Mouse (Mus musculus) heart, postnatal 25 days (tissue): Measurements from ENCODE around the gene Mog. TPM values are rescaled to one million over a fixed set of nuclear protein-coding genes. Genes with fewer than 3 reads are reported as not detected.

ENCODE experiments used
- DNase-seq: peaks from one replicate; pipeline ENCODE4 v3.0.0; 2022; ENCODE audit warnings: low spot score
- intact Hi-C: fragments of 180-260 bp; cut with DNase I; formaldehyde crosslinking; loops from one replicate; pipeline ENCODE4 v1.15.1; 2025
- total RNA-seq, 2 experiments: library from RNA; stranded (reverse); gene quantifications; 2 replicates each; pipeline ENCODE4 v1.2.3; 2021

Mog gene
- not detected for total RNA-seq

GRCm38 (mm10) chr17:37022628-37023576, at the start of gene Mog:
Gene Mog, minus strand, starts transcription at chr17:37023398.
- no peak for DNase-seq
- intact Hi-C loops: no loop called here

- intact Hi-C loops: no loop called here
- DNase-seq: no peak
These were observed 49.6 kb upstream of the Mog start for GRCm38 (mm10) chr17:37072730-37073276.

DNA sequence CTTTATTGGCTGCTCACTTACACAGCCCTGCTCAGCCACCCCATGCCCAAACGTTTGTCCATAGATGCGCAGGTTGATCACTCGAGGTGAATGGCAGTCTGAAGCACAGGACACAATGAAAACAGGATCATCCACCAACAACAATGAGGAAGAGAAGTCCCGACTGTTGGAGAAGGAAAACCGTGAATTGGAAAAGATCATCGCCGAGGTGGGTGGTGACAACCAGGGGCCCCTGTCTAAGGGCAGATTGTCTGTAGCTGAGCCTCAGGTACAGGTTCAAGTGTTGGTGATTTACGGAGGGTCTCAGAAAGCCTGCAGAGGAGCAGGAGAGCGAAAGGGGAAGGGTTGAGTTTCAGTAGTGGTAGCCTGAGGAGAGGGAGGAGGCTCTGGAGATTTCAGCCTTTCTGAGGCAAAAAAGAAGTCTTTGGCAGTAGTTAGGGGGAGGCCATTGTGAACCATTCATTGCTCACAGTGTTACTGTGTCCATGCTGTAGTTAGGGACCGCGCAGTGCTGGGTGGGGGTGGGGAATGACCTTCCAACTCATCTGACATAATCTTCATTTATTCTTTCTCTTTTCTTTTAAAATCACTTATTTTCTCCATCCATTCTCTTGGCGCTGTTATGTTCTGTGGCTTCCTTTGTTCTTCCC, 49.0 kb upstream of the Mog start:
- intact Hi-C loops: no loop called here
- DNase-seq: no peak

DNA sequence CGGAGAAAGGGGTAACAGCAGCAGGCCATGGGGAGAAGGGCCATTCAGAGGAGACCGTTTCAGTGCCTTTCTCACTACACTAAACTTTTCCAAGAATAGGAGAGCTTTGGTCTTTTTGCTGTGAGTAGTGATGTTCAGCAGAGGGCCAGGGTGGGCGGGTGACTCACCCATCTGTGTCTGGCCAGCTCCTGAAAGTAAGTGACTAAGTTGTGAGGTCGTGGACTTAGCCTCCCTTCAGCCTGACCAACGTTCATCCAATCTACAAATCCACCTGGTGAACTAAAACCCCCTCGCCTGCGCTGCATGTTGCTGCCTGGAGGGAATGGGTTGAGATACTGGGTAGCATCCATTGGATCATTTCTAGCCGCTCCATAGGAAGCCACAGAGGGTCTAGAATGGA, 46.9 kb upstream of the Mog start:
- intact Hi-C loops: no loop called here
- DNase-seq: no peak

DNA sequence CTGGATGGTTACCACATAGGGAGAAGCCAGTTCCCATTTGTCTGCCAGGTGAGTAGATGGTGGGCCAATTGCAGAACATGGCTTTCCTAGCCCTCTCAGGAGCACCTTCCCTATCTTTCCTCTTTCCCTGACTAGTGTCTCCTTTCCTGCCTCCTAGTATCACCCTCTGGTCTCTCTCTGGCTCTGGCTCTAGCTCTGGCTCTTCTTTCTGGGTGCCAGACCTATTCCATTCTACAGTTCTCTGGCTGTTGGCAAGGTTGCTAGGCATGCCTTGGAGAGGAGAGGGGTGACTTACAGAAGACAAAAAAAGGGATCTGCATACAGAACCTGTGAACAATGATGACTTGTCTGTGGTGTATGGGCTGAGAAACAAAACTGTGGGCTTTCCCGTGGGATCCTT, 44.7 kb upstream of the Mog start:
- intact Hi-C loops: no loop called here
- DNase-seq: no peak

- no peak for DNase-seq
- intact Hi-C loops: no loop called here
These were observed 42.8 kb upstream of the Mog start for GRCm38 (mm10) chr17:37065993-37066392.

GRCm38 (mm10) chr17:37063686-37064495, 40.7 kb upstream of the Mog start:
- DNase-seq: no peak
- intact Hi-C loops: no loop called here

GRCm38 (mm10) chr17:37063063-37063462, 39.9 kb upstream of the Mog start:
- intact Hi-C loops: no loop called here
- no peak for DNase-seq

- DNase-seq: no peak
- intact Hi-C loops: no loop called here
These were observed 39.0 kb upstream of the Mog start for GRCm38 (mm10) chr17:37062101-37062641.

GRCm38 (mm10) chr17:37061435-37061834, 38.2 kb upstream of the Mog start:
- intact Hi-C loops: no loop called here
- DNase-seq: no peak

GRCm38 (mm10) chr17:37056957-37057356, 33.8 kb upstream of the Mog start:
- DNase-seq: no peak
- intact Hi-C loops: no loop called here

- intact Hi-C loops: no loop called here
- no peak for DNase-seq
These were observed 28.5 kb upstream of the Mog start for GRCm38 (mm10) chr17:37051745-37052144.

DNA sequence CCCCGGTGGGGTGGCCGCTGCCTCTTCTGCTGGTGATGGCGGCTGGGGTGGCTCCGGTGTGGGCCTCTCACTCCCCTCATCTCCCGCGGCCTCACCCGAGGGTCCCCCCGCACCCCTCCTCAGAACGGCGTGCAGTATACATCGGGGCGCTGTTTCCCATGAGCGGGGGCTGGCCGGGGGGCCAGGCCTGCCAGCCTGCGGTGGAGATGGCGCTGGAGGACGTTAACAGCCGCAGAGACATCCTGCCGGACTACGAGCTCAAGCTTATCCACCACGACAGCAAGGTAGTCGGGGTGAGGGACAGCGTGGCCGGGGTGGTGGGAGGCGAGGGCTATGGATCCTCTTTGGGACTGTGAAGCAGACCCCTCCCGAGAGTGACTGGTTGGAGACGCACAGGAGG, 27.7 kb upstream of the Mog start:
- intact Hi-C loops: no loop called here
- no peak for DNase-seq

DNA sequence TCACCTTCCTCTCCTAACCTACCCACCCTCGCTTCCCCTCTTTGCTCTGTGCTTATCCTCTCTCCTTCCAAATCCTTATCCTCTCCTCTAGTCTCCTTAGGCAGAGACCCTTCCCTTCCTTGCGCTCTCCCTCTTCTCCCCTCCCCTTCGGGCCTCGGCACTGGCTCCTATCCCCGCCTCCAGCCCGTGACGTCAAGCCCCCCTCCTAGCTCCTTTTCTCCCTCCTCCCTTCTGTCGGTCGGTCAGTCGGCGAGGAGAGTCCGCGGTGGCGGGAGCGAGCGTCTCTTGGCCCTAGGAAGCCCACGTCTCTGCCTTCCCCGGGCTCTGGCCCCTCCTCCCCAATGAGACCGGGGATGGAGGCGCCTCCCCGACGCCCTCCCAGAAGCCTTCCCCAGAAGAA, 27.2 kb upstream of the Mog start:
- intact Hi-C loops: no loop called here
- DNase-seq: peak; percentile 68

DNA sequence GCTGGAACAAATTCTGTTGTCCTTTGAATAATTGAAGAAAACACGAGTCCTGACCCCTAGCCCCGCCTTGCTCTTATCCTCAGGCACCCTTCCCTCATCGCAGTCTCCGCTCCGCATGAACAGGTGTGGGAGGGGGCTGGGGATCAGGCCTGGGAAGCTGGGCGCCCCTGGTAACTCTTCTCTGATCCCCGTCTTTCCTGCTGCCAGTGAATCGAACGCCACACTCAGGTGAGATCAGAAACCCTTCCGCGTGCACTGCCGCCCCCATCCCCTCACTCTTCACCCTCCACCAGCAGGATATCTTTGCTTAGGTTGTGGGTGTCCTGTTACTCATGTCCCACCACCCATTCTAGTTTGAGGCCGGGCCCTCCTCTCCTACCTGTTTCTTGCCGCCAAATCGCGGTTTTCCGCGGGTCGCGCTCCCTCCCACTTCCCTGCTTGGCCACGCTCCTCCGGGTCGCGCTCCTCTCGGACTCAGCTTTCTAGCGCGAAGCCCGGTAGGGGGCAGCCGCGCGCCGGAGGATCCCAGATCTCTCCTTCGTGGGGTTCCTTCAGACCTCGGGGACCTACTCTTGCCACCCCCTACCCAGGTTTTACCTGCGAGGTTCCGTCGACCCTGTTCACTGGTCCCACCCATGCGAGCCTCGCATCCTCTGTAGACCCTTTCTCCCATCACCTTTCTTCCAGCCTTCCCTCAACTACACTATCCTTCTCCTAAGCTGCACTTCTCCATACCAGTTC, 26.5 kb upstream of the Mog start:
- intact Hi-C loops: loop anchor here (5.0 kb wide), 4 partner anchors 47 to 227 kb away; partner anchors contain the start of genes Trim40, Zfp57, Znrd1 and Znrd1as
- peak; percentile 20 for DNase-seq

DNA sequence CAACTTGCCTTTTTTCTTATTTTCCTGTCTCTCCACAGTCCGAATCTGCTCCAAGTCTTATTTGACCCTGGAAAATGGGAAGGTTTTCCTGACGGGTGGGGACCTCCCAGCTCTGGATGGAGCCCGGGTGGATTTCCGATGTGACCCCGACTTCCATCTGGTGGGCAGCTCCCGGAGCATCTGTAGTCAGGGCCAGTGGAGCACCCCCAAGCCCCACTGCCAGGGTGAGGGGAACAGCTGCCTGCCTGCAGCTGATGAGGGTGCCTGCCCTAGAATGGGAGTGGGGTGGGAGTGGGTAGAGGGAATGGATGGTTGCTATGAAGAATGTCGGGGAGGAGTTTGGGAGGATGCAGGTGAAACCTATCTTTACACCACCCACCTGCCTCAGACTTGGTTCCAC, 25.2 kb upstream of the Mog start:
- intact Hi-C loops: loop anchor here (5.0 kb wide), 4 partner anchors 46 to 226 kb away; partner anchors contain the start of genes Trim40, Zfp57, Znrd1 and Znrd1as
- no peak for DNase-seq

DNA sequence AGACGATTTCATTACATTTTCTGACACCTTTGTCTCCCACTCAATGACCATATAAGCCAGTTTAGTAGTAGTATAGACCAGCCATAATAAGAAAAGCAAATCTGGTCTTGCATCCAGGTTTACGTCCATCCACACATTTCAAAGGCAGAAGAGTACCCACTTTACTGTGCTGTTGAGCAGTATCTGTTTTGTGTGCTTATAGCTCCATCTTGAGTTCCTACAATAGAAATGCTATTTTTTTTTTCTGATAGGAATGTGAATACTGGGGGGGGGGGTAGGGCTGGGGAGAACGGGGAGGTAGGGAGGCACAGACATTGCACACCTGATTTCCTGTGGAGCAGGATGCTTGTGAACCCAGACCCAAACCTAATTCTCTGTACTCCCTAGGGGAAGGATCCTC, 24.8 kb upstream of the Mog start:
- DNase-seq: no peak
- intact Hi-C loops: loop anchor here (2.0 to 5.0 kb wide), 5 partner anchors 46 to 226 kb away; partner anchors contain the start of genes Trim40, Zfp57, Znrd1 and Znrd1as

- DNase-seq: no peak
- intact Hi-C loops: loop anchor here (2.0 to 5.0 kb wide), 5 partner anchors 45 to 225 kb away; partner anchors contain the start of genes Trim40, Zfp57, Znrd1 and Znrd1as
These were observed 24.3 kb upstream of the Mog start for GRCm38 (mm10) chr17:37047332-37047976.
